Mouse (Mus musculus) embryonic facial prominence, embryonic 12.5 days (tissue): ENCODE measurements around the gene Kcnj6. TPM values are rescaled to one million over a fixed set of nuclear protein-coding genes. Genes with fewer than 3 reads are reported as not detected.

Experiments used
- ATAC-seq: fragments of 200-750 bp; cut with Nextera tagmentation; 2 replicates; pipeline ENCODE4 v1.8.0; 2017; ENCODE audit not compliant: insufficient number of reproducible peaks, insufficient read depth, low FRiP score, low TSS enrichment
- H3K27ac ChIP-seq: fragments of 300-500 bp; sonication (generic); 2 replicates; pipeline ENCODE4 v1.5.1; 2016; ENCODE audit warnings: mild to moderate bottlenecking
- H3K27me3 ChIP-seq: fragments of 300-500 bp; sonication (generic); 2 replicates; pipeline ENCODE4 v1.6.1; 2016; ENCODE audit warnings: mild to moderate bottlenecking, moderate library complexity
- H3K36me3 ChIP-seq: fragments of 300-500 bp; sonication (generic); 2 replicates; pipeline ENCODE4 v1.6.1; 2016; ENCODE audit warnings: mild to moderate bottlenecking
- H3K4me1 ChIP-seq: fragments of 300-500 bp; sonication (generic); 2 replicates; pipeline ENCODE4 v1.6.1; 2016
- H3K4me2 ChIP-seq: fragments of 300-500 bp; sonication (generic); replicated peaks from 2 replicates; pipeline ENCODE4 v1.6.1; 2016; ENCODE audit warnings: mild to moderate bottlenecking, moderate library complexity
- H3K4me3 ChIP-seq: fragments of 300-500 bp; sonication (generic); 2 replicates; pipeline ENCODE4 v1.5.1; 2016; ENCODE audit warnings: mild to moderate bottlenecking
- H3K9ac ChIP-seq: fragments of 300-500 bp; sonication (generic); 2 replicates; pipeline ENCODE4 v1.6.1; 2016; ENCODE audit warnings: mild to moderate bottlenecking, moderate library complexity
- H3K9me3 ChIP-seq: fragments of 300-500 bp; sonication (generic); 2 replicates; pipeline ENCODE4 v1.6.1; 2016; ENCODE audit warnings: mild to moderate bottlenecking, moderate library complexity
- WGBS: fragments of 180-500 bp; shearing (Covaris S2); methylation state at CpG from one replicate; pipeline ENCODE4 v1.1.7; 2016; 5-methylcytosine and 5-hydroxymethylcytosine counted together
- polyA plus RNA-seq: library from polyadenylated mRNA; unstranded; fragments of >200 nt; fragmentation: Nextera tagmentation; extraction: Ambion mirVana; gene quantifications from 2 replicates; pipeline ENCODE4 v1.2.1, GENCODE M21; 2016

The Kcnj6 gene
- polyA plus RNA-seq, 1 experiment from 2014 or later, result 0.10 TPM

- Histone ChIP-seq H3K4me2 (no peak overlapping the region), H3K36me3 (no peaks in the 10 kb centered on the region), H3K9me3 (no peaks in the 10 kb centered on the region), H3K9ac (no peak overlapping the region), H3K27me3 (0 out of 2 replicates have a peak, but pooled peaks cover 2% of the 10 kb centered on the region), H3K27ac (no peak overlapping the region), H3K4me3 (no peak overlapping the region), H3K4me1 (no peaks in the 10 kb centered on the region)
- WGBS, result 90% methylated on average over 2 of the region's 2 CpGs
- ATAC-seq, result no peak
These were observed 17.1 kb downstream of the Kcnj6 start for GRCm38 (mm10) chr16:94980374-94980773.

GRCm38 (mm10) chr16:94979499-94979898, 18.0 kb downstream of the Kcnj6 start:
- no peak overlapping the region for H3K9ac ChIP-seq
- no peaks in the 10 kb centered on the region for H3K4me1 ChIP-seq
- no peak overlapping the region for H3K4me3 ChIP-seq
- no peaks in the 10 kb centered on the region for H3K9me3 ChIP-seq
- 72% methylated on average over 9 of the region's 9 CpGs for WGBS
- ATAC-seq, result no peak
- no peak overlapping the region for H3K4me2 ChIP-seq
- no peaks in the 10 kb centered on the region for H3K36me3 ChIP-seq
- H3K27me3 ChIP-seq, result 0 out of 2 replicates have a peak, but pooled peaks cover 2% of the 10 kb centered on the region
- no peak overlapping the region for H3K27ac ChIP-seq

- Histone ChIP-seq H3K9ac (no peak overlapping the region), H3K27me3 (0 out of 2 replicates have a peak, but pooled peaks cover 2% of the 10 kb centered on the region), H3K4me2 (no peak overlapping the region), H3K4me1 (peaks cover 7% of the 10 kb centered on the region; the same call in 1 of the 2 replicates), H3K27ac (no peak overlapping the region), H3K9me3 (no peaks in the 10 kb centered on the region), H3K4me3 (no peak overlapping the region), H3K36me3 (no peaks in the 10 kb centered on the region)
- 0 out of 2 replicates have a peak, but pooled peaks have one; percentile 22 for ATAC-seq
- 33% methylated on average over 14 of the region's 14 CpGs for WGBS
These were observed 25.2 kb downstream of the Kcnj6 start for GRCm38 (mm10) chr16:94972080-94972855.

- Histone ChIP-seq H3K9ac (no peak overlapping the region), H3K36me3 (no peaks in the 10 kb centered on the region), H3K27ac (no peak overlapping the region), H3K9me3 (no peaks in the 10 kb centered on the region), H3K4me2 (no peak overlapping the region), H3K4me1 (peaks cover 7% of the 10 kb centered on the region; the same call in 1 of the 2 replicates), H3K27me3 (no peaks in the 10 kb centered on the region), H3K4me3 (no peak overlapping the region)
- WGBS, result 61% methylated on average over 6 of the region's 6 CpGs
- ATAC-seq, result no peak
These were observed 28.6 kb downstream of the Kcnj6 start for GRCm38 (mm10) chr16:94968941-94969340.

GRCm38 (mm10) chr16:94968472-94968871, 29.0 kb downstream of the Kcnj6 start:
- H3K4me2 ChIP-seq, result no peak overlapping the region
- no peaks in the 10 kb centered on the region for H3K9me3 ChIP-seq
- no peaks in the 10 kb centered on the region for H3K36me3 ChIP-seq
- no peak overlapping the region for H3K4me3 ChIP-seq
- no peak for ATAC-seq
- WGBS, result 84% methylated on average over 2 of the region's 2 CpGs
- H3K27ac ChIP-seq, result no peak overlapping the region
- H3K27me3 ChIP-seq, result no peaks in the 10 kb centered on the region
- peaks cover 7% of the 10 kb centered on the region; the same call in 1 of the 2 replicates for H3K4me1 ChIP-seq
- no peak overlapping the region for H3K9ac ChIP-seq

GRCm38 (mm10) chr16:94957156-94957828, 40.2 kb downstream of the Kcnj6 start:
- peaks cover 6% of the 10 kb centered on the region for H3K4me1 ChIP-seq
- 80% methylated on average over 9 of the region's 9 CpGs for whole genome bisulfite sequencing
- ATAC-seq, result no peak
- no peak overlapping the region for H3K4me3 ChIP-seq
- no peaks in the 10 kb centered on the region for H3K27me3 ChIP-seq
- H3K27ac ChIP-seq, result no peak overlapping the region
- H3K9me3 ChIP-seq, result no peaks in the 10 kb centered on the region
- no peak overlapping the region for H3K9ac ChIP-seq
- no peaks in the 10 kb centered on the region for H3K36me3 ChIP-seq
- H3K4me2 ChIP-seq, result no peak overlapping the region

DNA sequence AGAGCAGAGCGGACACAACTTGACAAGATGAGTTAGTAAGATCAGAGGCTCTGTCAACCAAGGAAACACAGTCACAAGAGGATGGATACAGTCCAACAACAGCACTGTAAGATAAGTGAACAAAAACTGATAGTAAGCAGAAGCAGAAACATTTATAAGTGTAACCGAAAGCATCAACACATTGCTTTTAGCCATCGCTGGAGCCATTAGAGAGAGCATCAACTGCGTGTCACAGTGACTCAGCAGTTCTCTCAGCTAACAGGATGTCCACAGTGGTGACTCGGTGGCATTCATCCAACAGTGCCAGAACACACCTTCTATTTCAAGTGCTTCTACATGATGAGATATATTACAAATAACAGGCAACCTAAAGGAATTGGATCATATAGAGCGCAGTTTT, 41.1 kb downstream of the Kcnj6 start:
- no peak overlapping the region for H3K4me3 ChIP-seq
- H3K4me2 ChIP-seq, result no peak overlapping the region
- H3K4me1 ChIP-seq, result peaks cover 6% of the 10 kb centered on the region
- WGBS, result 92% methylated on average over 6 of the region's 6 CpGs
- H3K36me3 ChIP-seq, result no peaks in the 10 kb centered on the region
- ATAC-seq, result no peak
- H3K9me3 ChIP-seq, result no peaks in the 10 kb centered on the region
- no peaks in the 10 kb centered on the region for H3K27me3 ChIP-seq
- H3K27ac ChIP-seq, result no peak overlapping the region
- H3K9ac ChIP-seq, result no peak overlapping the region

- WGBS, result 74% methylated on average over 1 of the region's 1 CpGs
- Histone ChIP-seq H3K27me3 (no peaks in the 10 kb centered on the region), H3K9me3 (no peaks in the 10 kb centered on the region), H3K36me3 (no peaks in the 10 kb centered on the region), H3K9ac (no peak overlapping the region), H3K4me3 (no peak overlapping the region), H3K4me1 (no peaks in the 10 kb centered on the region), H3K4me2 (no peak overlapping the region), H3K27ac (no peak overlapping the region)
- ATAC-seq, result no peak
These were observed 44.2 kb downstream of the Kcnj6 start for GRCm38 (mm10) chr16:94953294-94953693.

DNA sequence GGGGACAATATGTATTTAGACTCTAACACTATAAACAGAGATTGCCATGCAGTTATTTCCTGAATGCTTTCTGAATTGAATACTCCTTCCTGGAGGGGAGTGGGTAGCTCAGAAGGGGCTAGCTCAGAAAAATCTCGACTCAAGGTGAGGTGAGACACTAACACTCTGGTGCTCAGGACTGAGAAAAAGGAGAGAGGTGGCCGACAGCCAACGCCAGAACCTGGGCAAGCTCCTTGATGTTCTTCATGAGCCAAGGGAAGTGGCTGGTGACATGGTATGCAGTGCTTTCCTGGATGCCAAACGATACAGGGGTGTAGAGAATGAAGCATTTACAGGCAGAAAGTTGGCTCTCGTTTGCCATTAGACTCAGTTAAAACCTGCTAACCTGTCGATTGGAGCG, 48.3 kb downstream of the Kcnj6 start:
- H3K4me3 ChIP-seq, result no peak overlapping the region
- no peaks in the 10 kb centered on the region for H3K4me1 ChIP-seq
- no peak overlapping the region for H3K9ac ChIP-seq
- no peak overlapping the region for H3K4me2 ChIP-seq
- H3K27me3 ChIP-seq, result no peaks in the 10 kb centered on the region
- 85% methylated on average over 7 of the region's 7 CpGs for WGBS
- H3K27ac ChIP-seq, result no peak overlapping the region
- no peak for ATAC-seq
- H3K36me3 ChIP-seq, result no peaks in the 10 kb centered on the region
- H3K9me3 ChIP-seq, result no peaks in the 10 kb centered on the region

- Histone ChIP-seq H3K4me1 (no peaks in the 10 kb centered on the region), H3K36me3 (no peaks in the 10 kb centered on the region), H3K27me3 (no peaks in the 10 kb centered on the region), H3K9me3 (no peaks in the 10 kb centered on the region), H3K9ac (no peak overlapping the region), H3K27ac (no peak overlapping the region), H3K4me3 (no peak overlapping the region), H3K4me2 (no peak overlapping the region)
- ATAC-seq, result no peak
- 75% methylated on average over 5 of the region's 5 CpGs for WGBS
These were observed 50.7 kb downstream of the Kcnj6 start for GRCm38 (mm10) chr16:94946848-94947247.

- Histone ChIP-seq H3K27ac (no peak overlapping the region), H3K27me3 (0 out of 2 replicates have a peak, but pooled peaks cover 10% of the 10 kb centered on the region), H3K4me2 (no peak overlapping the region), H3K9me3 (no peaks in the 10 kb centered on the region), H3K9ac (no peak overlapping the region), H3K4me3 (no peak overlapping the region), H3K4me1 (peaks cover 7% of the 10 kb centered on the region; the same call in 1 of the 2 replicates), H3K36me3 (no peaks in the 10 kb centered on the region)
- ATAC-seq, result no peak
- 80% methylated on average over 8 of the region's 8 CpGs for WGBS
These were observed 64.8 kb downstream of the Kcnj6 start for GRCm38 (mm10) chr16:94932702-94933101.
